Mouse (Mus musculus): ENCODE data around the gene Igdcc4. TPM values are rescaled to one million over a fixed set of nuclear protein-coding genes. Genes with fewer than 3 reads are reported as not detected.

The Igdcc4 gene
- polyA plus RNA-seq, 1 experiment: 0.32 TPM

DNA sequence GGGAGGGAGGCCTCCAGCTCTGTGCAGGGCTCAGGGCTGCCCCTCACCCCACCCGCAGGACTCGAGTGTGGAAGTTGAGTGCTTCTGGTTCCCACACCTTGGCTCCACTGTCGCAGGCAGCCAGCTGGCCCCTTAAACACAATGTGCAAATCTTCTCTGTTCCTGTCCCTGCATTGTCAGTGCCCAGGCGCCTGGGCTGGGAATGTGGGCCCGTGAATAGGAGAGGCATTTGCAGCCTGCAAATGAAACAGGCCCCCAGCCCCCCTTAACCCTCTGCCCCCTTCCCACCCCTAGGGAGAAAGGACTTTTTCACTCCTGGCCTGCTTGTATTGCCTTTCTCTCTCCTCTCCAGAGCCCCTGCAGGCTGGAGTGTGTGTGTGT is 52.0 kb downstream of the Igdcc4 start:
- Histone ChIP-seq H3K4me3 (replicated peaks; ENCODE audit: control insufficient read depth, low read depth, low read length) (no peak overlapping the region), H3K27ac (ENCODE audit: control insufficient read depth, insufficient read depth, low read depth, low read length, poor library complexity) (no peak overlapping the region), H3K4me1 (ENCODE audit: control insufficient read depth, insufficient read depth, low read length) (no peaks in the 10 kb centered on the region)
- 67% methylated on average over 5 of the region's 5 CpGs for WGBS
- TF ChIP-seq POLR2A (IDR thresholded peaks at IDR 0.05; ENCODE audit: borderline replicate concordance, control insufficient read depth, low read depth, low read length): no peak
- no peak for TF ChIP-seq CTCF (IDR thresholded peaks at IDR 0.05; ENCODE audit: control insufficient read depth, insufficient read depth, low read length)

DNA sequence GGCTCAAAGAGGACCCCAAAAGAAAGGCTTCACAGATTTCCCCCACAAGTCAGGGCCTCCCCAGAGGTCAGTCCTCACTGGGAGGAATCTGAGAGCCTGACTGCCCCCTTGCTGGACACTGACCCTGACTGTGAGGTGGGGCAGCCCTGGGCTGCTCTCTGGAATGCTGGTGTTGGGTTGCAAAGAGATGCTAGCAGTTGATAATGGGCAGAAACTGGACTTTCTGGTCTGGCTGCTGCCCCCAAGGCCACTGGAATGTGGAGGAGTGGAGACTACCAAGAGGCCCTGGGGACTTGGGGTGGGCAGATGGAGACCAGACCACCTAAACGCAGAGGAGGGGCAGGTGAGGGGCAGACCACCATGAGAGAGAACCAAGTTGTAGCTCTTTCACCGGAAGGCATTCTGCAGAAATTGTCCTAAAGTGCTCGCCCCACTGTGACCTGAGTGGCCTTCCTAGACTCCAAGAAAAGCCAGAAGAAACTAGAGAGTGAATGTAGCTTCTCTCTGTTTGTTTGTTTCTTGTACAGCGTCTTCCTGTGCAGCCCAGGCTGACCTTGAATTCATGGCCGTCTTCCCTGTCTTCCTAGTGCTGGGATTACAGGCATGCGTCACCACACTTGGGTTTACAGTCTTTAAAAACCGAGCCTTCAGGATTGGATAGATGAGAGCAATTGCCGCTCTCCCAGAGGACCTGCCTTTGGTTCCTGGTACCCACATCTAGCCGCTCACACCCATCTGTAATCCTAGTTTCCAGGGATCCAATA is 53.6 kb downstream of the Igdcc4 start:
- Histone ChIP-seq H3K4me3 (replicated peaks; ENCODE audit: control insufficient read depth, low read depth, low read length) (no peak overlapping the region), H3K27ac (ENCODE audit: control insufficient read depth, insufficient read depth, low read depth, low read length, poor library complexity) (no peak overlapping the region), H3K4me1 (ENCODE audit: control insufficient read depth, insufficient read depth, low read length) (no peaks in the 10 kb centered on the region)
- 78% methylated on average over 9 of the region's 9 CpGs for WGBS
- TF ChIP-seq CTCF (IDR thresholded peaks at IDR 0.05; ENCODE audit: control insufficient read depth, insufficient read depth, low read length): no peak
- TF ChIP-seq POLR2A (IDR thresholded peaks at IDR 0.05; ENCODE audit: borderline replicate concordance, control insufficient read depth, low read depth, low read length): no peak

DNA sequence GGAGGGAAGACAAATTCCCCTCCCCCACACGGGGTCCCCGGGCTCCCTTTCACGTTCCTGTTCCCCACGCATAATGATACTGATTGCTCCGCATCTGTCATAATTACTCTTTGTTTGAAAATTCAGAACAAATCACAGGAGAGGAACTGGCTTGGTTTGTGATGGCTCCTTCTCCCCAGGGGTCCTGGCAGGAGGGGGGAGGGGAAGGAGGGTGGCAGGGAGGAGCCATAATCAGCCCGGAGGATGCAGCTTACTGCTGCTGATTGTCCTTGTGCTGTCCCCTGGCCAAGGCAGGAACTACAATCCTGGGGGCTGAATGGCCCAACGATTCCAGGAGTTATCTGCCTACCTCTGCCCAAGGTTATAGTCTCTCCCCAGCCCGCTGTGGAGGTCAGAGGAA is 55.3 kb downstream of the Igdcc4 start:
- TF ChIP-seq POLR2A (IDR thresholded peaks at IDR 0.05; ENCODE audit: borderline replicate concordance, control insufficient read depth, low read depth, low read length) (no peak), CTCF (IDR thresholded peaks at IDR 0.05; ENCODE audit: control insufficient read depth, insufficient read depth, low read length) (no peak)
- 9% methylated on average over 8 of the region's 8 CpGs for WGBS
- H3K4me1 ChIP-seq (ENCODE audit: control insufficient read depth, insufficient read depth, low read length): no peaks in the 10 kb centered on the region
- H3K27ac ChIP-seq (ENCODE audit: control insufficient read depth, insufficient read depth, low read depth, low read length, poor library complexity): no peak overlapping the region
- no peak overlapping the region for H3K4me3 ChIP-seq (replicated peaks; ENCODE audit: control insufficient read depth, low read depth, low read length)

DNA sequence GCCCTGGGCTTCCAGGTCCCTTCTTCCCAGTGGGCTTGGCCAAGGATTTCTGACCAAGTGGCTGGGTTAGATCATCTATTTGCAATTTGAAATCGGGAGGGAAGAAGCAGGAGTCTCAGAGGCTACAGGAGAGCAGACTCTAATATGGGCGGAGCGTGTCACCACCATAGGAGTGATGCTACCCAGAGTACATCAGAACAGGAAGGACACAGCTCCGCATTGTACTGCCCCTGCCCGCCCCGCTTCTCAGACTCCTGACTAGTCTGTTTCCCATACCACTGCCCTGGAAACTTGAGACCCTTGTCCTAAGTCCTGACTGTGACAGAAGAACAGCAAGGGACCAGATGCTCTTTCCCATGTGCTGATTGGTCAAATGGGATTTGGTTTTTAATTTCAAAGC is 56.3 kb downstream of the Igdcc4 start:
- H3K4me3 ChIP-seq (replicated peaks; ENCODE audit: control insufficient read depth, low read depth, low read length): no peak overlapping the region
- no peaks in the 10 kb centered on the region for H3K4me1 ChIP-seq (ENCODE audit: control insufficient read depth, insufficient read depth, low read length)
- H3K27ac ChIP-seq (ENCODE audit: control insufficient read depth, insufficient read depth, low read depth, low read length, poor library complexity): no peak overlapping the region
- WGBS: 69% methylated on average over 6 of the region's 6 CpGs
- TF ChIP-seq POLR2A (IDR thresholded peaks at IDR 0.05; ENCODE audit: borderline replicate concordance, control insufficient read depth, low read depth, low read length) (no peak), CTCF (IDR thresholded peaks at IDR 0.05; ENCODE audit: control insufficient read depth, insufficient read depth, low read length) (no peak)

DNA sequence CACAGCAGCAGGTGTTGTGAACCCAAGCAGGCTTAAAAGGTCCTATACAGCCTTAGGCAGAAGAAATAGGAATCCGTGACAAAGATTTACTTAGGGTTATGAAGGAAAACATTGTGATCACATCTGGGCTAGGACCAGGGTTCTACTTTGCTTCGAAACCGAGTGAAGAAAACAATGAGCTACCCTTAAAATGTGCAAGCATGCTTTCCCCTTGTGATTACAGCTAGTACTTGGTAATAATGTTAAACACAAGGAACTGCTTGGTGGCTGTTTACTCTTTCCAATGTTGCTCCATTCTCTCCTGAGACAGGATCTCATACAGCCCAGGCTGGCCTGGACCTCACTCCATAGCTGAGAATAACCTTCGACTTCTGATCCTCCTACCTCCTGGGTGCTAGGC is 59.9 kb downstream of the Igdcc4 start:
- TF ChIP-seq POLR2A (IDR thresholded peaks at IDR 0.05; ENCODE audit: borderline replicate concordance, control insufficient read depth, low read depth, low read length) (no peak), CTCF (IDR thresholded peaks at IDR 0.05; ENCODE audit: control insufficient read depth, insufficient read depth, low read length) (no peak)
- Histone ChIP-seq H3K4me1 (ENCODE audit: control insufficient read depth, insufficient read depth, low read length) (no peaks in the 10 kb centered on the region), H3K27ac (ENCODE audit: control insufficient read depth, insufficient read depth, low read depth, low read length, poor library complexity) (no peak overlapping the region), H3K4me3 (replicated peaks; ENCODE audit: control insufficient read depth, low read depth, low read length) (no peak overlapping the region)
- WGBS: 50% methylated on average over 4 of the region's 4 CpGs

DNA sequence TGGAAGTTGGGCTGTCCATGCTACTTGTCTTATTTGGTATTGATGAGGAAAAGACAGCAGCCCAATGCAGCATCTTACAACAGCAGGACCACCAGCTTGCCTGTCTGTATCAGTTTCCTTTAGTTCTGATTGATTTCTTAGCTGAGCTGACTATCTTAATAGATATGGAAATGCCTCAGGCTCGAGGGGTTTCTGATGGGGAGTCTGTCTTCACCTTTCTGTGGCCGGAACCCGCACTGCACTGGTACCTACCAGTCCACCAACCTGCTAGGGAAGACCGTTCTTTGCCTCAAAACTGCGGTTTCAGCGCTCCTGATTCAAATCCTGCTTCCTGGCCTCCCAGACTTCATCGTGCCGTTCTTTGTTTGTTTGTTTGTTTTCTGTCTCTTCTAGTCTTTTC is 60.6 kb downstream of the Igdcc4 start:
- no peak for TF ChIP-seq CTCF (IDR thresholded peaks at IDR 0.05; ENCODE audit: control insufficient read depth, insufficient read depth, low read length)
- TF ChIP-seq POLR2A (IDR thresholded peaks at IDR 0.05; ENCODE audit: borderline replicate concordance, control insufficient read depth, low read depth, low read length): no peak
- no peak overlapping the region for H3K27ac ChIP-seq (ENCODE audit: control insufficient read depth, insufficient read depth, low read depth, low read length, poor library complexity)
- no peak overlapping the region for H3K4me3 ChIP-seq (replicated peaks; ENCODE audit: control insufficient read depth, low read depth, low read length)
- H3K4me1 ChIP-seq (ENCODE audit: control insufficient read depth, insufficient read depth, low read length): no peaks in the 10 kb centered on the region
- 17% methylated on average over 8 of the region's 8 CpGs for WGBS

DNA sequence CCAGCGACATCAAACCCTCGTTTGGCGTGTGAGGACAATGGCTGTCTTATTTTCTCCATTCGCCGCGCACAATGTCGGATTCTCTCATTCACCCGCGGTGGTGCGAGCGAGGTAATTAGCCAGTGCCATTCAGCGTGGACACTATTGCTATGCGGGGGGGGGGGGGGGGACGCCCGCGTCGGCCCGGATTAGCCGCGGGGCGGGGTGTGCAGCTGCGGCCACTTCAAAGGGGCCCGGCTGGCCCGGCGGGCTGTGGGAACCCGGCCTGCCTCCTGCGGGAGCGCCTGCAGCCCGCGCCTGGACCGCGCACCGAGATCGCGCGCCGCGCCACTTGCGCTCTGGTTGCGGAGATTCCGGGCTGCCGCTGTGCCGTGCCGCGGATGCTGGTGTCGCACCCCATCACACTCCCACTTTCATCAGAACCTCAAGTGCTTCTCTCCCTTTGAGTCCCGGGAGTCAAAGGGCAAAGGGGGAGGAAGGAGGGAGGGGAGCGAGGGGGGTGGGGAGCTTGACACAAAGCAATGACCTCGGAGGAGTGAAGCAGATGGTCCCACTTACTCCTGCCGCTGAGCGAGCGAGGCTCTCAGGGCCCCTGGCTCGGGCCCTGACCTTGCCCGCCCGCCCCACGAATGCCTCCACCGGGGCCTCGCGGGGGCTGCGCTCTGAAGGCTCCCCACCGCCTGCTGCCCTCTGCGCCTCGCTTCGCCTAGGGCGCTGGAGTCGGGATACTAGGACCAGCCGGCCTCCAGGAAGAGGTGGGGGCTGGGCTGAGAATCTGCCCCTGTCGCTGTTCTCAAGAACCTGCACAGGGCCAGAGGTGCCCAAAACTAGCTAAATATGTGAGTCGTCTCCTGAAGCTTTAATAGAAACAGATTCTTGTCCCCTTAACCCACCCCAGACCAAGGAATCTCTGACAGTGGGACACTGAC is 61.7 kb downstream of the Igdcc4 start:
- Histone ChIP-seq H3K27ac (ENCODE audit: control insufficient read depth, insufficient read depth, low read depth, low read length, poor library complexity) (no peak overlapping the region), H3K4me1 (ENCODE audit: control insufficient read depth, insufficient read depth, low read length) (no peaks in the 10 kb centered on the region), H3K4me3 (replicated peaks; ENCODE audit: control insufficient read depth, low read depth, low read length) (no peak overlapping the region)
- TF ChIP-seq POLR2A (IDR thresholded peaks at IDR 0.05; ENCODE audit: borderline replicate concordance, control insufficient read depth, low read depth, low read length) (no peak), CTCF (IDR thresholded peaks at IDR 0.05; ENCODE audit: control insufficient read depth, insufficient read depth, low read length) (no peak)
- WGBS: 2% methylated on average over 68 of the region's 69 CpGs

DNA sequence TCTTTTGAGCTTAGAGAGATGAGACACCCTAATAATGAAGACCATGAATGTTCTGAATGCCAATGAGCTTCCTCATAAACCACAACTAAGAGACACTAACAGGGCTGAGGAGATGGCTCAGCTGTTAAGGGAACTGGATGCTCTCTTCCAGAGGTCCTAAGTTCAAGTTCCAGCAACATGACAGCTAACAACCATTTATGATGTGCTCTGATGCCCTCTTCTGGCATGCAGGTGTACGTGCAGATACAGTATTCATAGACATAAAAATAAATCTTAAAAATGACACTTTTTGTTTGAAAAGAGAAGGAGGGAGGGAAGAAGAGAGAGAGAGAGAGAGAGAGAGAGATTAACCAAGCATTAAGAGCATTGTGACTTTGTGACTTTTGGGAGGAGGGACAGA is 63.6 kb downstream of the Igdcc4 start:
- TF ChIP-seq POLR2A (IDR thresholded peaks at IDR 0.05; ENCODE audit: borderline replicate concordance, control insufficient read depth, low read depth, low read length) (no peak), CTCF (IDR thresholded peaks at IDR 0.05; ENCODE audit: control insufficient read depth, insufficient read depth, low read length) (0 out of 2 replicates have a peak, but pooled peaks have one; percentile 14)
- Histone ChIP-seq H3K4me3 (replicated peaks; ENCODE audit: control insufficient read depth, low read depth, low read length) (no peak overlapping the region), H3K27ac (ENCODE audit: control insufficient read depth, insufficient read depth, low read depth, low read length, poor library complexity) (no peak overlapping the region), H3K4me1 (ENCODE audit: control insufficient read depth, insufficient read depth, low read length) (no peaks in the 10 kb centered on the region)
- 17% methylated on average over 1 of the region's 1 CpGs for WGBS
